Mouse (Mus musculus) lung, embryonic 16.5 days (tissue): ENCODE results near the gene Med4. TPM values are rescaled to one million over a fixed set of nuclear protein-coding genes. Genes with fewer than 3 reads are reported as not detected.
A peak's percentile ranks its signal among the peaks of the same experiment; 100 is the strongest.
"Not testable (repeated sequence)": the region's sequence is repeated elsewhere in the genome, so short reads cannot be mapped to it uniquely, and the experiment has no call there.

Experiments
- ATAC-seq: fragments of 200-750 bp; cut with Nextera tagmentation; 2 replicates; pipeline ENCODE4 v1.8.0; 2017; ENCODE audit warnings: low read depth, mild to moderate bottlenecking, moderate library complexity
- H3K27ac ChIP-seq: fragments of 300-500 bp; sonication (generic); 2 replicates; pipeline ENCODE4 v1.5.1; 2014; ENCODE audit warnings: mild to moderate bottlenecking, control low read depth, low read length
- H3K27me3 ChIP-seq: fragments of 300-500 bp; sonication (generic); 2 replicates; pipeline ENCODE4 v1.6.1; 2014; ENCODE audit warnings: low read depth, low read length, mixed read lengths; ENCODE audit not compliant: control insufficient read depth, insufficient read depth
- H3K36me3 ChIP-seq: fragments of 300-500 bp; sonication (generic); 2 replicates; pipeline ENCODE4 v1.6.1; 2014; ENCODE audit warnings: low read length; ENCODE audit not compliant: control insufficient read depth, insufficient read depth
- H3K4me1 ChIP-seq: fragments of 300-500 bp; sonication (generic); replicated peaks from 2 replicates; pipeline ENCODE4 v1.6.1; 2014; ENCODE audit warnings: low read length, mixed read lengths; ENCODE audit not compliant: control insufficient read depth, insufficient read depth
- H3K4me2 ChIP-seq: fragments of 300-500 bp; sonication (generic); 2 replicates; pipeline ENCODE4 v1.6.1; 2014; ENCODE audit warnings: low read depth, low read length, control low read depth
- H3K4me3 ChIP-seq: fragments of 300-500 bp; sonication (generic); 2 replicates; pipeline ENCODE4 v1.5.1; 2014; ENCODE audit warnings: mild to moderate bottlenecking, low read length, control low read depth
- H3K9ac ChIP-seq: fragments of 300-500 bp; sonication (generic); 2 replicates; pipeline ENCODE4 v1.6.1; 2014; ENCODE audit warnings: low read length, control low read depth
- H3K9me3 ChIP-seq: fragments of 300-500 bp; sonication (generic); 2 replicates; pipeline ENCODE4 v1.6.1; 2016; ENCODE audit warnings: low read length; ENCODE audit not compliant: control insufficient read depth
- WGBS: fragments of 180-500 bp; shearing (Covaris S2); extraction: QIAGEN DNeasy Blood & Tissue Kit; methylation state at CpG from one replicate; pipeline ENCODE4 v1.1.7; 2014; 5-methylcytosine and 5-hydroxymethylcytosine counted together
- polyA plus RNA-seq: library from polyadenylated mRNA; unstranded; fragments of >200 nt; fragmentation: Nextera tagmentation; extraction: Ambion mirVana; gene quantifications from 2 replicates; pipeline ENCODE4 v1.2.1, GENCODE M21; 2015

Gene Med4
- polyA plus RNA-seq, 1 experiment from 2014 or later = 91.1 TPM

DNA sequence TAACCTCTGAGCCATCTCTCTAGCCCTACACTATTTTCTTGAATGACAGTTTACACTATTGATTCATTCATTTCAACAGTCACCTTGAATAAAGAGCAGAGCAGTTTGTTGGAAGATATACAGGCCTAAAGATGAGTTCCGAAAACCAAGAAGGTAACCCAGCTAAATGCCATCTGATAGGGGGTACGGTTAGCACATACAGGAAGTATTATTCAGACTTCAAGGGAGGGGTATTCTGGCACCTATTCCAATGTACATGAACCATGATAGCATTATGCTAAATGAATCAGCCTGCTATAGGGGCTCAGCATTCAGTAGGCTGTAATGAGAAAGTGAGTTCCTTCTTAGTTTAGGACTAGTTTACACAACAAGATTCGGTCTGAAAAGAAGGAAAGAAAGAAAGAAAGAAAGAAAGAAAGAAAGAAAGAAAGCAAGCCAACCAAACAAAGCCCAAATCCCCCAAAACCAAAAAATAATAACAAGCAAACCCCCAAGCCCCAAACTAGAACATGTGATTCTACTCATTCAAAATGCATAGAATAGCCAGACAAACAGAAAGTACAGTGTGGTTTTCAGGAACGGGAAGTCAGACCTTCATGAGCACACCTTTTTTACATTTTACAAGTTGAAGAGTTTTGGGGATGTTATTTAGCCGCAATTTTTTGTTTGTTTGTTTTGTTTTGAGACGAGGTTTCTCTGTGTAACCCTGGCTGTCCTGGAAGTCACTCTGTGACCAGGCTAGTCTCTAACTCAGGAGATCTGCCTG is 1.0 kb upstream of the Med4 start:
- Histone ChIP-seq H3K4me3 (no peak overlapping the region), H3K4me1 (peaks cover 9% of the 10 kb centered on the region), H3K9ac (no peak overlapping the region), H3K9me3 (no peaks in the 10 kb centered on the region), H3K27me3 (no peaks in the 10 kb centered on the region), H3K27ac (no peak overlapping the region), H3K4me2 (no peak overlapping the region), H3K36me3 (no peaks in the 10 kb centered on the region; the same call in 1 of the 2 replicates)
- 89% methylated on average over 6 of the region's 6 CpGs for WGBS
- no peak for ATAC-seq

DNA sequence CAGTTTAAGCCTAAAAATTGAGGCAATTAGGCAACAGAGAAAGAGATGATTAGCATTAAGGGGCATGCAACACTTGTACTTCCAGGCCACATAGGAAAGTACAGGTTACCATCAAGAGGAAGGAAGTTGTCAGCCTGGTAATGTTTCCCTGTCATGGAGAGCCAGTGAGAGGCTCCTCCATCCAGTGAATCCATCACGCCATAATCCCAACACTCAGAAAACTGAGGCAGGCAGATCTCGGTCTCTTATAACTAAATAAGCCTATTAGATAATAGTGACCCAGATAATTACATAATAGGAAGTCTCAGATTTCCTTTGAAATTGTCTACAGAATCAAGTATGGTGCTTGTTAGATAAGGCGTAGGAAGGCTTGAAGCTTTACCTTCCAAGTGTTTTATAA is 14.3 kb downstream of the Med4 start:
- Histone ChIP-seq H3K36me3 (no peaks in the 10 kb centered on the region), H3K27me3 (no peaks in the 10 kb centered on the region), H3K27ac (no peak overlapping the region), H3K4me2 (no peak overlapping the region), H3K4me3 (no peak overlapping the region), H3K4me1 (no peaks in the 10 kb centered on the region), H3K9ac (no peak overlapping the region), H3K9me3 (no peaks in the 10 kb centered on the region)
- 57% methylated on average over 3 of the region's 3 CpGs for WGBS
- ATAC-seq = no peak

DNA sequence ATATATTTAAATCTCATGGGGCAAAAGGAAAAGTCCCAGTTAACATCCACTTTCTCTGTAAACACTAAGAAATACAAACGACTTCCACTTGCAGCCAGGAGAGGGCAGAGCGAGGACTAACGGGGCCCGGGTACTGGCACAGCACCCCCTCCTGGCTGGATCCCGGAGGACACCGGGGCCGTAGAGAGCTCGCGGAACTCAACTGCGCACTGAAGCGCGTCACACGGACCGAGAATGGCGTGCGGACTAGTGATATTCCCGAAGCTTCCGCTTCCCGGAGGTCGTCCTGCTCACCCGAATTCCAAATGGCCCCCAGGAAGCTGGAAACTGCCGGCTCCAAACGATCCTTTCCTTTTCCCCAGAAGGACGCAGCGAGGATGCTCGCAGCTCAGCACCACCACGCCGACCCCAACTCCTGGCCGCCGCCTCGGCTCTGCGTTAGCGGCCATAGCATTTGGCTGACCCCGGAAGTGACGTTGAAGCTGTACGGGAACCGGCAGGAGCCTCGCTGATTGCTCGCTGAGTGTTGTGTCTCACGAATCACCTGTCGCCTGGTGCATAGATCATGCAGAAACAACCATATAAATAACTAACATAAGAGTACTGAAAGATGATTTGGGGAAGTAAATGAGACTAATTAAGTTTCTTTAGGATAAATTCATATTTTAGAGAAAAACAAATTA is 15.1 kb downstream of the Med4 start, which contains the start of gene Sucla2:
Gene Sucla2, plus strand, starts transcription at position 554 of the 683 bp plus-strand sequence.
- Histone ChIP-seq H3K27ac (peak within 1 kb of the TSS; percentile 88), H3K4me3 (peak within 1 kb of the TSS; percentile 59), H3K9ac (peak within 1 kb of the TSS; percentile 76), H3K9me3 (no peaks in the 10 kb centered on the region), H3K4me2 (peak within 1 kb of the TSS; percentile 56), H3K4me1 (no peaks in the 10 kb centered on the region), H3K36me3 (no peaks in the 10 kb centered on the region), H3K27me3 (no peaks in the 10 kb centered on the region)
- ATAC-seq = peak; percentile 99
- under 1% methylated on average over 36 of the region's 41 CpGs for WGBS

- not testable (repeated sequence) for H3K4me1 ChIP-seq, H3K4me2 ChIP-seq, H3K4me3 ChIP-seq, H3K9ac ChIP-seq, H3K36me3 ChIP-seq, H3K27me3 ChIP-seq, ATAC-seq, H3K27ac ChIP-seq, H3K9me3 ChIP-seq
- WGBS = 82% methylated on average over 3 of the region's 3 CpGs
Observed at GRCm38 (mm10) chr14:73528661-73529060, 18.8 kb downstream of the Med4 start.

DNA sequence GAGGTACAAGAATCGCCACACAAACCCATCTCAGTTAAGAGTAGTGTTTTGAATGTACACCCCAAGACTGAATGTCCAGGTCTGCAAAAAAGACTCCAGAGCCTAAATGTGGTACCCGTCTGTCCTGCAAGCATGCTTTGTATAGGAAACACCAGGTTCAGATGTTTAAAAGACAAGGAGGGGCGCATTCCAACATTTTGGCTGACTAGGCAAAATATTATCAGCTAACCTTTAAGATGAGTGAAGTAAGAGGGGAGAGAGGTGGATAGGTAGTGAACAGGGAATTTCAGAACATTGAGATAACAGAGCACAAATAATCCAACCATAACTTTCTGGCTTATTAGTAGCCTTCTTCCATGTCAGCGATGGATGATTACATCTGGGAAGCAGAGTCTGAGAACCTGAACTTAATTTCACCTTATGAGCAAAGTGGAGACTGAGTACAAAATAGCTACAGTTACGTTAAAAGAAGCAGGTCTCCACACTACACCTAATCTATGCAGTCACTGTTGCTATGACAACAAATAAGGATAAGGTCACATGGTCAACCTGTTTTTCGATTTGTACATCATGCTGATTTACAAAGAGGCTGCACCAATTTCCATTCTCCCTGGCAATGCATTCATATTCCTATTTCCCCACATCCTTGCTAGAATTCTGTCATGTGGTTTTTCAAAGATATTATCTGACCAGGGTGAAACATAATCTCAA is 24.1 kb downstream of the Med4 start:
- H3K9me3 ChIP-seq = no peaks in the 10 kb centered on the region
- H3K4me1 ChIP-seq = no peaks in the 10 kb centered on the region
- no peaks in the 10 kb centered on the region for H3K36me3 ChIP-seq
- no peak for ATAC-seq
- WGBS = 60% methylated on average over 6 of the region's 6 CpGs
- H3K4me2 ChIP-seq = no peak overlapping the region
- no peak overlapping the region for H3K27ac ChIP-seq
- H3K4me3 ChIP-seq = no peak overlapping the region
- H3K27me3 ChIP-seq = no peaks in the 10 kb centered on the region
- H3K9ac ChIP-seq = no peak overlapping the region

DNA sequence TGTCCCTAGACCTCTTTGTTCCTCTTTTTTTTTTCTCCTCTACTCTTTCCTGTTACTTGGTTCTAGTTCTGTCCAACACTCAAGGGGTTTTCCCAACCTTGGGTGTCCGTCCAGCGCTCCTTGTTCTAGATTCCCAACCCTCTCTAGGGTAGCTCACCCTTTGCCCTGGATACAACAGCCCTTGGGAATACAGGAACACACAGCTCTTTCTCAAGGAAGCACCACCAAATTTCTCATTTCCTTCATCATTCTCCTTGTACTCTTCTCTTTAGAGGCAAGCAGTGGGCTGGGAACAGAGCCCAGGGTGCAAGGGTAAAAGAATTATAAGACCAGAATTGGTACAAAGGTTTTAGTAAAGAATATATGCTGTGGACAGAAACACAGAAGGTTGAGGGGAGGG is 25.8 kb downstream of the Med4 start:
- Histone ChIP-seq H3K4me1 (no peaks in the 10 kb centered on the region), H3K9me3 (no peaks in the 10 kb centered on the region), H3K9ac (no peak overlapping the region), H3K4me3 (no peak overlapping the region), H3K27me3 (no peaks in the 10 kb centered on the region), H3K27ac (no peak overlapping the region), H3K4me2 (no peak overlapping the region), H3K36me3 (no peaks in the 10 kb centered on the region)
- no peak for ATAC-seq
- WGBS = 81% methylated on average over 2 of the region's 2 CpGs

DNA sequence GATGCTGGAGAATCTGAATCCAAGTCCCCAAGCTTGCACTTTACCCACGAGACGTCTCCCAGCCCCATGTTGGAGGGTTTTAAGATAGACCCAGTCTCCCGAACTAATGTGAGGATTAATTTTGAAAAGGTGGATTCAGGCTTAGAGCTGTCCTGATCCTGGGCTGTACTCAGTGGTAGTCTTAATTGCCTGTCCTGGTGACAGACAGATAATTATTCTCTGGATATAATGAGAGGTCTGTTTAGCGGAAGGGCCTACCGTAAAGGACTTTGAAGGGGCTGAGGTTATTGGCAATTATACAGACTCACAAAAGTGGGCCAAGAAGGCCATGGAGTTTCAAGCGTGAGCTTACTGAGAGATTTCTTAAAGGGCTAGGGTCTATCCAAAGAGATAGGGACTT is 34.0 kb downstream of the Med4 start:
- Histone ChIP-seq H3K27ac (no peak overlapping the region), H3K4me3 (no peak overlapping the region), H3K27me3 (no peaks in the 10 kb centered on the region), H3K36me3 (no peaks in the 10 kb centered on the region), H3K9ac (no peak overlapping the region), H3K4me1 (no peaks in the 10 kb centered on the region), H3K4me2 (no peak overlapping the region), H3K9me3 (no peaks in the 10 kb centered on the region)
- 66% methylated on average over 6 of the region's 6 CpGs for WGBS
- ATAC-seq = no peak

DNA sequence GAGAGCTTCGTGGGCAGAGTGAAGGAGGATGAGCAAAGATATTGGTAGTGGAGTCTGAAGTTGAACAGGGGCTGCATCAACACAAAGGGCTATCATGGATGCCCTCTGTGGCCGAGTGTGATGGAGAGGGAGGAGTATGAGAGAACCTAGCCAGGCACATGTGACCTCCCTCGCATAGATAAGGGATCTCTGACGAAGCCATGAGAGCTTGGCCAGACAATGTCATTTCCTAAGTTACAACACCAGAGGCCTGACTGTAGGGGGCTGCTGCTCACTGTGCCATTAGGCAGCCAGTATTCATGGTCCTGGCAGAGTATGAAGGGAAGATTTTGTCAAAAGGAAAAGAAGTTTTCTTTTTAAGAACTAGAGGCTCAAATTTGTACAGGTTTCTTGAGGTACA is 37.2 kb downstream of the Med4 start:
- Histone ChIP-seq H3K36me3 (no peaks in the 10 kb centered on the region), H3K9ac (no peak overlapping the region), H3K4me1 (no peaks in the 10 kb centered on the region), H3K4me3 (no peak overlapping the region), H3K9me3 (no peaks in the 10 kb centered on the region), H3K27me3 (no peaks in the 10 kb centered on the region), H3K27ac (no peak overlapping the region), H3K4me2 (no peak overlapping the region)
- whole genome bisulfite sequencing = 41% methylated on average over 4 of the region's 4 CpGs
- ATAC-seq = no peak

DNA sequence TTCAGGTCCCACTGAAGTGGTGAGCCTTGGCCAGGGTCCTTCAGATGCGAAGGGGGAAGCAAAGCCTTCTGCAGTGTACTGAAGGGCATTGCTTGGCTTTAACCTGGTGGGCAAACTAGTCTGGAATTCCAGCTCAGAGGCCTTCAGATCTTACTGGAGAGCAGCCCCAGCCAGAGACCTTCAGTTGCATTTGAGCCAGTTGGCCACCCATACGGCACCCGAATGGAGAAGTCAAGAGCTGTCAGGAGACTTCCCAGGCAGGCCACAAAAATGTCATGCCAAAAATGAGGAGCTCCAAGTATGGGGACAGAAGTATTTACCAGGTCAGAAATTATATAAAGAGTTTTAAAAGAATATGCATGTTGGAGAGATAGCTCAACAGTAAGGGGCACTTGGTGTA is 38.2 kb downstream of the Med4 start, which contains the start of gene Nudt15:
Gene Nudt15, minus strand, starts transcription at position 192 of the 400 bp plus-strand sequence.
- Histone ChIP-seq H3K27me3 (no peaks in the 10 kb centered on the region), H3K27ac (no peak within 1 kb of the TSS), H3K4me3 (no peak within 1 kb of the TSS), H3K9me3 (no peaks in the 10 kb centered on the region), H3K4me2 (no peak within 1 kb of the TSS), H3K36me3 (no peaks in the 10 kb centered on the region), H3K4me1 (no peaks in the 10 kb centered on the region; the same call in 1 of the 2 replicates), H3K9ac (no peak within 1 kb of the TSS)
- no peak for ATAC-seq
- WGBS = 83% methylated on average over 3 of the region's 3 CpGs
